Mouse (Mus musculus) olfactory bulb, adult 2 months (tissue): Measurements from ENCODE around the gene Cbx3.

Source experiments
- CTCF ChIP-seq: fragments of 200-500 bp; IDR thresholded peaks from 2 replicates; pipeline ENCODE4 v1.5.1; 2012; ENCODE audit warnings: low read depth, mild to moderate bottlenecking, low read length, moderate library complexity; ENCODE audit not compliant: insufficient read depth
- POLR2A ChIP-seq: fragments of 200-500 bp; IDR thresholded peaks from 2 replicates; pipeline ENCODE4 v1.6.1; 2012; ENCODE audit warnings: mild to moderate bottlenecking, low read depth, low read length, moderate library complexity; ENCODE audit not compliant: insufficient read depth

GRCm38 (mm10) chr6:51472213-51472612 lies 2.1 kb downstream of the Cbx3 start:
- TF ChIP-seq CTCF (no peak), POLR2A (no peak)
